Mouse (Mus musculus) embryonic stem cell, embryonic (primary cell): Measurements from ENCODE around the gene Pdx1.

ENCODE experiments used
- CTCF ChIA-PET, 4 experiments: fragments of 300-600 bp in 2 of 4; fragments of 350-600 bp in 2 of 4; sonication (Branson Sonifier 250); formaldehyde crosslinking; loops; one replicate each; lab custom pipeline; 2022; ENCODE audit warnings: inconsistent platforms in 2 of 4; lab: Charles Lee
- POLR2A ChIA-PET, 4 experiments: fragments of 300-600 bp in 2 of 4; fragments of 350-600 bp in 2 of 4; sonication (Branson Sonifier 250); formaldehyde crosslinking; loops; one replicate each; lab custom pipeline; 2022; ENCODE audit warnings: antibody characterized with exemption in 4 of 4, inconsistent platforms in 1 of 4; lab: Charles Lee

The Pdx1 gene

DNA sequence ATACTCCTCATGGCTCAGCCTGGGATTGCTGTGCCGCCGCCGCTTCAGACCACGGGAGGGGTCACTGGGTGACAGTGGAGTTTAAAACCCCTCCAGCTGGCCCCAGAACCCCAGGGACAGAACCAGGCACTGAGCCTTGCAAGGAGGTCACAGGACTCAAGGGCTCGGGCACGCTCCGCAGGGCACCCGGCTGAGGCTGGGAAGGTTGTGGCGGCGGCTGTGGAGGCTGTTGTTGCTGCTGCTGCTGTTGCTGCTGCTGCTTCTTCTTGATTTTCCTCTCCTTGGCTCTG is 32.0 kb downstream of the Pdx1 start:
- CTCF ChIA-PET: interaction anchor here in 1 of 4 experiments (1.6 to 3.0 kb wide), 2 partner anchors 8 to 362 kb away, joined by 4 to 22 read pairs; no protein-coding TSS in a partner anchor
- POLR2A ChIA-PET: no interaction called here

GRCm38 (mm10) chr5:147302141-147302540 is 32.4 kb downstream of the Pdx1 start:
- ChIA-PET POLR2A (no interaction called here), CTCF (interaction anchor here in 2 of 4 experiments (0.6 to 1.6 kb wide), 2 partner anchors 55 to 363 kb away, joined by 3 to 4 read pairs; no protein-coding TSS in a partner anchor)

DNA sequence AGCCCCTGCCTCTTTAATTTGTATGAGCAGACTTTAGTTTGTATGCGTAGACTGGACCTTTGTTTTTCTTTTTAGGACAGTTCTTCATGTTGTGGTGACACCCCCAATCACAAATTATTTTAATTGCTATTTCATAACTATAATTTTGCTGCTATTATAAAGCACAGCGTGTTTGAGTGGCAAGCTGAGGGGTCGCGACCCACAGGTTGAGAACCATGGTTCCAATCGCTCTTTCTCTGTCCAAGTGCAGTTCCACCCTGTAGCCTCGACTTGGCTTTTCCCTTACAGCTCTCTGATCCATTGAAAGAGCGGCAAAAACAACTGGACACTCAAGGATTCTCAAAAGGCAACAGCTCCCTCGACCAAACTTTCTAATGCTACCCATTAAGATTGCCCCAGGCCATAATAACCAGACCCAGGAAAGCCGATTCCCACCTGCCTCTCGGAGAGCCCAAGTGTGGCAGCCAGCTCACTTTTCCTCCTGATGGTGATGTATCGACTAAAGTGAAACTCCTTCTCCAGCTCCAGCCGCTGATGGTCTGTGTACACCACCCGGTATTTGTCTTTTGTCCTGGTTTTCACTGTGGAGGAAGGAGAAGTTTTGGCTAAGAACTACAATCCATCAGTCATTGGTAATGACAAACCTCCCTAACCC is 33.1 kb downstream of the Pdx1 start:
- POLR2A ChIA-PET: no interaction called here
- CTCF ChIA-PET: interaction anchor here in 3 of 4 experiments (0.6 to 1.6 kb wide), 3 partner anchors 10 to 363 kb away, joined by 3 to 5 read pairs (median 4); no protein-coding TSS in a partner anchor

DNA sequence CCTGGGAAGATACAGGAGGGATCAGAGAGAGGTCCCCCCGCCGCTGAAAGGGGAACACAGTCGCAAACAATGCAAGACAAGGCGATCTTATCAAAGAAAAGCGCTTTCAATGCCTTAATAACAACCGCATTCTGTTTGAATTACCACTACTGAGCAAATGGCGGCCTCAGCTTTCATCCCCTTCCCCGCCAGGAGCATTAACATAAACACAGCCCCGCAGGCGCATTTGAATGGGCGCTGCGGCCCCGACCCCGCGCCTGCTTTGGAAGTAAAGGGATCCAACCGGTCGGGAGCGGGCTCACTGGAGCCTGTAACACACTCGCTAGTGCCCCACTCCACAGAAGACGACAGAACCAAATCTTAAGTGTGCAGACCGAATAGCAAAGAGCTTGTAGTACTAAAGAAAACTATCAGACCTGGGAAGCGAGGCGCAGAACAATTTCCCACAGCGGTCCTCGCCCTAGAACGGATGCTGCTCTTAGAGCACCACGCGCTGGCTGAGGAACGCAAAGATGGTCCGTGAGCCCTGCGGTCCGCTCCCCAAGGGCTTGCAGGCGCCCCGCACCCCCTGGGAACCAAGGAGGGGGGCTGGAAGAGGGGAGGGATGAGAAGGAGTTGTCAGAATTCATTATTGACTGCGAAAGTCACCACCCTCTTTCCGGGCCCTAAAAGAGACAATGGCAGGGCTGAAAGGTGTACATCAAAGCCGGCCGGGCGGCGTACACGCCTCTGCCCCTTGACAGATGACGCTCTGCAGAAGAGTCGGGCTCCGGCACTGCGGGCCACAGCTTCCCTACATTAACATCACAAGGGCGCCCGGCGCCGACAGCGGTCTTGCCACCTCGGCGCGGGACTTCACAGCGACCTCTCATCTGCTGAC is 34.8 kb downstream of the Pdx1 start:
- POLR2A ChIA-PET: interaction anchor here in 3 of 4 experiments (0.5 to 1.0 kb wide), 4 partner anchors 69 to 475 kb away, joined by 3 to 5 read pairs (median 3); no protein-coding TSS in a partner anchor
- CTCF ChIA-PET: interaction anchor here in 3 of 4 experiments (0.6 to 3.7 kb wide), 7 partner anchors 11 to 722 kb away, joined by 3 to 16 read pairs (median 4); no protein-coding TSS in a partner anchor

- ChIA-PET POLR2A (interaction anchor here in 2 of 4 experiments (0.6 to 1.0 kb wide), 3 partner anchors 70 to 471 kb away, joined by 3 to 5 read pairs (median 3); no protein-coding TSS in a partner anchor), CTCF (interaction anchor here in 3 of 4 experiments (0.6 to 3.7 kb wide), 5 partner anchors 12 to 722 kb away, joined by 3 to 16 read pairs (median 5); no protein-coding TSS in a partner anchor)
These were observed 35.4 kb downstream of the Pdx1 start for GRCm38 (mm10) chr5:147305166-147305565.

DNA sequence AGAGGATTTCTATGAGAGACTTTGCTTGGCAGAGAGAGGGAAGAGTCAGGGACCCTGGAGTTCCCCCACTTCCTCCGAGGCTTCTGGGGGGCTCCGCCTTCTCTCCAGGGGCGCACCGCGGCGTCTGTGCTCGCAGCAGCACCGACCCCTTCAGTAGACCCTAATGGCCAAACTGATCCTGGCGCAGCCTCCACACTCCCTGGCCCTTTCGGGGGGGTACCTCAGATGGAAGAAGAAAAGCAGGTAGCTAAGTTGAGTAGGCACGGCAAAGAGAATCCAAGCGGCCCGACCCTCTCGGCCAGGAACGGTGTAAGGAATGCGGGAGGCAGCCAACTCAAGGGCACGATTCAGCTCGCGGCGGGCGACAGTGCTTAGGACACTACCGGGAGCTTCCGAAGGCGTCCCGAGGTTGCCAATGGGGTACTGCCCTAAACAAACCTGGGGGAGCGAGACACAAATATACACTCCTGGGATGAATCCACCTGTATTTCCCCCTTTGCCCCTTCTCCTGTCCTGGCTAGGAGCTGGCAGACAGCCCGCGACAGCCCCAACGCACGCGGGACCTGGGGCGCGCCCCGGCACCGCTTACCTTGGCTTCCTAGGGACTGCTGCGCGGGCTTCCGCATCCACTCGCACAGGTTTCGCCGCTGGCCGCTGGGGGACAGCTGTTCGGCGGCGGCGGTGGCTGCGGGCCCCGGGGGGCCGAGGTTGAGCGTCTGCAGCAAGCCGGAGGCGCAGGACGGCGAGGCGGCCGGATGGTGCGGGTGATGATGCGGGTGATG is 36.3 kb downstream of the Pdx1 start:
- ChIA-PET CTCF (interaction anchor here in 3 of 4 experiments (0.6 to 3.7 kb wide), 14 partner anchors 7 to 514 kb away, joined by 3 to 16 read pairs (median 4); no protein-coding TSS in a partner anchor), POLR2A (interaction anchor here in 3 of 4 experiments (0.6 to 1.9 kb wide), 10 partner anchors 8 to 472 kb away, joined by 3 to 5 read pairs (median 3); no protein-coding TSS in a partner anchor)

DNA sequence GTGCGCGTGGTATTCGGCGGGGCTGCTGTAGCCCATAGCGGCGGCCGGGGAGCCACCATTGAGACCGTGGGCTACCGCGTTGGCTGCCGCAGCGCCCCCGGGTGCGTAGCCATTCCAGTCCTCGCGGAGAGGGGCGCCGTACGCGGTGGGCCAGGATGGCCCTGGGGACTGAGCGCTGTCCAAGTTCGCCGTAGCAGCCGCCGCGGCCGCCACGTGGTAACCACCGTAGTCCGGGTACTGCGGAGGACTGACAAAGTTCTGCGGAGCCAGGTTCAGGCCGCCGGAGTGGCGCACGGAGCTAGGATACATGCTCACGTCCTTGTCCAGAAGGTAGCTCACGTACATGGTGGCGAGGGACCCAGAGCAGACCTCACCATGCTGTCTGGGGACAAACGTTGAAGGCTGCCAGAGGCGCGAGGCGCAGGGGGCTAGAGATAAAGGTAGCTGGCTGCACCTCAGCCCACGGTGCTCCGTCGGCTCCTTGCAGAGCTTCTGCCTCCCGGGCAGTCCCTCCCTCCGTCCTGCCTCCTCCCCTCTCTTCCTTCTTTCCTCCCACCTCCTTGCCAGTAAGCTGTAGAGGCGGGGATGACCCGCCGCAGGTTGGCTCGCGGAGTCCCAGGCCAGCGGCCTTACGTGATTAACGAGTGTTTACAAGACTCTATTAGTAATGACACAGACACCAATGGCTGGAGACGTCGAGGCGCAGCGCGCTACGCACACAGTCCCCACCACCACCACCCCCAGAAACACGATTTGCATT is 37.1 kb downstream of the Pdx1 start, which contains the start of gene Cdx2:
Gene Cdx2 (minus strand): TSS at position 633 of the 760 bp plus-strand sequence.
- CTCF ChIA-PET: interaction anchor here in 3 of 4 experiments (0.7 to 3.7 kb wide), 18 partner anchors 8 to 400 kb away, joined by 3 to 16 read pairs (median 4); no protein-coding TSS in a partner anchor
- POLR2A ChIA-PET: interaction anchor here (0.6 to 1.9 kb wide), 13 partner anchors 8 to 91 kb away, joined by 3 to 5 read pairs (median 3); no protein-coding TSS in a partner anchor

DNA sequence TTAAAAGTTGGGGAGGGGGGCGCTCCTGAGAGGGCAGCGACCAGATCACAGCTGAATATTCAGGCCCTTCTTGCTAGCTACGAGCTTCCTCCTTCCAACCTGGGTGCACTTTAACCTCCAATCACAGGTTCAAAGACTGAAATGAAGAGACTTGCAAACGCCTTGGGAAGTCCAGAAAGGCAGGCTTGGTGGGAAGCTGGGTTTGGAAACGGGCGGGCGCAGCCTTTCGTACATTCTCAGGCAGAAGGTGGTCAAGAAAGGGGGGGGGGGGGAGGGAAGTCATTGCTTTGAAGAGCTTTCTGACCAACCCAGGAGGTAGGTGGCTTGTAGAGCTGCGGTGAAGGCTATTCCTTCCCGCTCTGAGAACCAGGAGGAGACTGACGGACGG is 37.6 kb downstream of the Pdx1 start:
- POLR2A ChIA-PET: interaction anchor here in 3 of 4 experiments (0.6 to 1.9 kb wide), 9 partner anchors 9 to 91 kb away, joined by 3 to 5 read pairs (median 4); no protein-coding TSS in a partner anchor
- CTCF ChIA-PET: interaction anchor here in 3 of 4 experiments (0.6 to 3.7 kb wide), 17 partner anchors 8 to 1404 kb away, joined by 3 to 16 read pairs (median 4); no protein-coding TSS in a partner anchor

- ChIA-PET CTCF (interaction anchor here in 2 of 4 experiments (0.7 to 3.5 kb wide), 6 partner anchors 8 to 23 kb away, joined by 3 to 22 read pairs (median 4); no protein-coding TSS in a partner anchor), POLR2A (interaction anchor here in 1 of 4 experiments (0.7 kb wide), 1 partner anchor 20 kb away, joined by 3 read pairs; no protein-coding TSS in a partner anchor)
These were observed 38.7 kb downstream of the Pdx1 start for GRCm38 (mm10) chr5:147308451-147308850.

GRCm38 (mm10) chr5:147309786-147310185 is 40.0 kb downstream of the Pdx1 start:
- POLR2A ChIA-PET: no interaction called here

GRCm38 (mm10) chr5:147312830-147313685 is 43.3 kb downstream of the Pdx1 start:
- CTCF ChIA-PET: interaction anchor here (0.5 to 2.0 kb wide), 8 partner anchors 14 to 414 kb away, joined by 3 to 10 read pairs (median 4); no protein-coding TSS in a partner anchor
- POLR2A ChIA-PET: no interaction called here

More at GRCm38 (mm10) chr5:147309786-147310185, 40.0 kb downstream of the Pdx1 start:
- CTCF ChIA-PET: interaction anchor here in 3 of 4 experiments (0.6 to 3.5 kb wide), 7 partner anchors 9 to 393 kb away, joined by 3 to 22 read pairs (median 3); no protein-coding TSS in a partner anchor

- ChIA-PET CTCF (interaction anchor here (0.5 to 1.7 kb wide), 8 partner anchors 16 to 631 kb away, joined by 3 to 9 read pairs (median 4); no protein-coding TSS in a partner anchor), POLR2A (interaction anchor here in 3 of 4 experiments (0.5 to 0.9 kb wide), 5 partner anchors 9 to 1056 kb away, joined by 3 read pairs; no protein-coding TSS in a partner anchor)
These were observed 45.1 kb downstream of the Pdx1 start for GRCm38 (mm10) chr5:147314646-147315431.

GRCm38 (mm10) chr5:147315432-147316075 is 45.8 kb downstream of the Pdx1 start:
- POLR2A ChIA-PET: interaction anchor here in 3 of 4 experiments (0.5 to 1.4 kb wide), 6 partner anchors 8 to 1056 kb away, joined by 3 to 5 read pairs (median 3); partner anchors contain the start of gene Cdx2 (in 2 of the 3)
- CTCF ChIA-PET: interaction anchor here (0.5 to 2.0 kb wide), 14 partner anchors 9 to 632 kb away, joined by 3 to 9 read pairs (median 4); partner anchors contain the start of gene Cdx2 (in 1 of the 4)

DNA sequence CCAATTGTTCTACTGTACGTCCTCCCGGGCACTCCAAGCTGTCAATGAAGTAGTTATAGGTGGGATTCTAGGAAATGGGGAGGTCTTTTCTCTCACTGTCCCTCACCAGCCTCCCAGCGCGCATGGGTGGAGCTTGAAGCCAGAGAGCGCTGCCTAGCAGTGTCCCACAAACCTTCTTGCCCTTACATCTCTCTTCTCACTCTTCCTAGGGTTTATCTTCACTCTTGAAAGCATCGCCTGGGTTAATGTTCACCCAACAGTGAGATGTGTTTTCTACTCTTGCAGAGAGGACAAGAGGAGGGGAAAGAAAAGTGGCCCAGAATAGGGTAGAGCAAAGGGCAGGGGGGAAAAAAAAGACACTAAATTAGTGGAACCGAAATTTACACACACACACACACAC is 47.6 kb downstream of the Pdx1 start:
- CTCF ChIA-PET: interaction anchor here (0.5 to 3.5 kb wide), 12 partner anchors 11 to 411 kb away, joined by 3 to 62 read pairs (median 5); no protein-coding TSS in a partner anchor
- POLR2A ChIA-PET: interaction anchor here in 2 of 4 experiments (0.6 to 0.7 kb wide), 2 partner anchors 240 to 522 kb away, joined by 3 read pairs; partner anchors contain the start of genes Polr1d (in 1 of the 2) and Usp12 (in 1 of the 2)
